Mouse (Mus musculus): ENCODE data around the gene Pbld1.

GRCm38 (mm10) chr10:63039867-63040628, 19.9 kb upstream of the Pbld1 start:
- TF ChIP-seq CTCF (IDR thresholded peaks at IDR 0.05; ENCODE audit: low read depth) = no peak
- TF ChIP-seq EP300 (IDR thresholded peaks at IDR 0.05; ENCODE audit: low read depth) = no peak

Data from heart, postnatal 0 days (tissue).